Mouse (Mus musculus) kidney, embryonic 15.5 days (tissue): ENCODE data around the gene BC004004. TPM values are rescaled to one million over a fixed set of nuclear protein-coding genes. Genes with fewer than 3 reads are reported as not detected.
"Not testable (repeated sequence)": the region's sequence is repeated elsewhere in the genome, so short reads cannot be mapped to it uniquely, and the experiment has no call there.

Experiments used
- ATAC-seq: fragments of 200-750 bp; cut with Nextera tagmentation; replicated peaks from 2 replicates; pipeline ENCODE4 v1.8.0; 2017; ENCODE audit warnings: moderate TSS enrichment; ENCODE audit not compliant: low FRiP score
- H3K27ac ChIP-seq: fragments of 300-500 bp; sonication (generic); 2 replicates; pipeline ENCODE4 v1.5.1; 2015; ENCODE audit warnings: mild to moderate bottlenecking, inconsistent platforms
- H3K27me3 ChIP-seq: fragments of 300-500 bp; sonication (generic); 2 replicates; pipeline ENCODE4 v1.6.1; 2015; ENCODE audit warnings: inconsistent platforms
- H3K36me3 ChIP-seq: fragments of 300-500 bp; sonication (generic); 2 replicates; pipeline ENCODE4 v1.6.1; 2015; ENCODE audit warnings: inconsistent platforms
- H3K4me1 ChIP-seq: fragments of 300-500 bp; sonication (generic); 2 replicates; pipeline ENCODE4 v1.6.1; 2015; ENCODE audit warnings: inconsistent platforms
- H3K4me2 ChIP-seq: fragments of 300-500 bp; sonication (generic); 2 replicates; pipeline ENCODE4 v1.6.1; 2015; ENCODE audit warnings: moderate library complexity, mild to moderate bottlenecking, inconsistent platforms
- H3K4me3 ChIP-seq: fragments of 300-500 bp; sonication (generic); replicated peaks from 2 replicates; pipeline ENCODE4 v1.5.1; 2015; ENCODE audit warnings: mild to moderate bottlenecking, inconsistent platforms
- H3K9ac ChIP-seq: fragments of 300-500 bp; sonication (generic); 2 replicates; pipeline ENCODE4 v1.6.1; 2015; ENCODE audit warnings: mild to moderate bottlenecking, inconsistent platforms
- H3K9me3 ChIP-seq: fragments of 300-500 bp; sonication (generic); replicated peaks from 2 replicates; pipeline ENCODE4 v1.6.1; 2016; ENCODE audit warnings: inconsistent platforms
- WGBS: fragments of 180-500 bp; shearing (Covaris S2); methylation state at CpG from one replicate; pipeline ENCODE4 v1.1.7; 2015; ENCODE audit warnings: mixed read lengths; 5-methylcytosine and 5-hydroxymethylcytosine counted together
- polyA plus RNA-seq: library from polyadenylated mRNA; unstranded; fragments of >200 nt; fragmentation: Nextera tagmentation; extraction: Ambion mirVana; gene quantifications from 2 replicates; pipeline ENCODE4 v1.2.1, GENCODE M21; 2015

BC004004 gene
- polyA plus RNA-seq, 1 experiment from 2014 or later = 73.2 TPM

GRCm38 (mm10) chr17:29303856-29304255 lies 35.3 kb downstream of the BC004004 start:
- no peak overlapping the region for H3K4me3 ChIP-seq
- peak overlapping the region; percentile 79 for H3K27ac ChIP-seq
- no peaks in the 10 kb centered on the region for H3K27me3 ChIP-seq
- H3K9ac ChIP-seq = no peak overlapping the region
- 86% methylated on average over 3 of the region's 3 CpGs for WGBS
- peaks cover 26% of the 10 kb centered on the region for H3K36me3 ChIP-seq
- no peak for ATAC-seq
- peaks cover 76% of the 10 kb centered on the region for H3K4me1 ChIP-seq
- no peaks in the 10 kb centered on the region for H3K9me3 ChIP-seq
- no peak overlapping the region for H3K4me2 ChIP-seq

- Histone ChIP-seq H3K36me3 (peaks cover 22% of the 10 kb centered on the region), H3K27ac (peak overlapping the region; percentile 32), H3K27me3 (no peaks in the 10 kb centered on the region), H3K9me3 (no peaks in the 10 kb centered on the region), H3K9ac (no peak overlapping the region), H3K4me3 (no peak overlapping the region), H3K4me1 (peaks cover 69% of the 10 kb centered on the region), H3K4me2 (no peak overlapping the region)
- 47% methylated on average over 13 of the region's 13 CpGs for WGBS
- no peak for ATAC-seq
These were observed 35.9 kb downstream of the BC004004 start for GRCm38 (mm10) chr17:29304376-29305057.

DNA sequence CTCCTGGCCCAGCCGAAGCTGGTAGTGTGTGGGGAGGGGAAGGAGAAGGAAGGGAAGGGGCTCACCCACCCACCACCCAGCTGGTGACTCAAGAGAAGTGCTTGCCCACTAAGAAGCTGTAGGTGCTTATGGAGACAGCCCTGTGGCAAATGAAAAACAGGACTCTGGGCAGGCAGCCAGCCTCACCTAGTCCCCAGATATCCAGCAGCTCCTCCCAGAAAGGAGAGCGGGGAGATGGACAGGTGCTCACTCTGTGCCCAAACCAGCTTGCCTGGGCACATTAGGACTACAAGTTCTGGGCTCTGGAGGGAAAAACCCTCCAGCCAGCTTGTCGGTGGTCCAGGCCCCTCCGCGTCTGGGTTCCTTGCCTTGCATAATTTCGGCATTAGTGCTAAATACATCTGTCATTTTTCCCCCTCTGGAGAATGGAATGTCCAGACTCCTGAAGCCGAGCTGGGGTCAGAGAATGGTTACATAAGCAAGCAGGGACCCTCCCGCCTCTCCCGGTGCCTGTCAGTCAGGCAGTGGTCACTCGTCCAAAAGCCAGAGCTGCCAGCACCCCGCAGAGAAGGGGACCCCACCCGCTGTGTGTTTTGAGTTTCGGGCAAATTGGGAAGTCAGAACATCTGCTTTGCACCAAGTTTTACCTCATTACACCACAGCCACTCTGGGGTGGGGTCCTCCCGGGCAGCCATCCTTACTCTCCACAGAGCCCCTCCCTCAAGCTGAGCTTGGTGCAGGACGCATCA lies 36.6 kb downstream of the BC004004 start:
- H3K27me3 ChIP-seq = no peaks in the 10 kb centered on the region
- no peak for ATAC-seq
- peaks cover 15% of the 10 kb centered on the region for H3K36me3 ChIP-seq
- no peaks in the 10 kb centered on the region for H3K9me3 ChIP-seq
- H3K4me3 ChIP-seq = no peak overlapping the region
- H3K27ac ChIP-seq = peak overlapping the region; percentile 32
- 20% methylated on average over 15 of the region's 15 CpGs for WGBS
- H3K9ac ChIP-seq = no peak overlapping the region
- peaks cover 62% of the 10 kb centered on the region for H3K4me1 ChIP-seq
- peak overlapping the region; percentile 17; the same call in 1 of the 2 replicates for H3K4me2 ChIP-seq

GRCm38 (mm10) chr17:29305871-29306270 lies 37.3 kb downstream of the BC004004 start:
- Histone ChIP-seq H3K4me1 (peaks cover 62% of the 10 kb centered on the region), H3K36me3 (peaks cover 9% of the 10 kb centered on the region), H3K4me2 (peak overlapping the region; percentile 17; the same call in 1 of the 2 replicates), H3K4me3 (no peak overlapping the region), H3K9ac (no peak overlapping the region), H3K9me3 (no peaks in the 10 kb centered on the region), H3K27me3 (no peaks in the 10 kb centered on the region), H3K27ac (no peak overlapping the region)
- no peak for ATAC-seq
- 68% methylated on average over 7 of the region's 7 CpGs for WGBS

- Histone ChIP-seq H3K27me3 (no peaks in the 10 kb centered on the region), H3K4me2 (no peak overlapping the region), H3K36me3 (no peaks in the 10 kb centered on the region), H3K9me3 (no peaks in the 10 kb centered on the region; the same call in 1 of the 2 replicates), H3K4me3 (no peak overlapping the region), H3K27ac (no peak overlapping the region), H3K4me1 (peaks cover 22% of the 10 kb centered on the region), H3K9ac (no peak overlapping the region)
- no peak for ATAC-seq
- WGBS = 59% methylated on average over 21 of the region's 21 CpGs
These were observed 41.6 kb downstream of the BC004004 start for GRCm38 (mm10) chr17:29310056-29310623.

- H3K4me3 ChIP-seq = no peak overlapping the region
- WGBS = 88% methylated on average over 8 of the region's 8 CpGs
- peaks cover 28% of the 10 kb centered on the region for H3K4me1 ChIP-seq
- H3K27ac ChIP-seq = no peak overlapping the region
- no peak for ATAC-seq
- H3K9ac ChIP-seq = no peak overlapping the region
- H3K9me3 ChIP-seq = no peaks in the 10 kb centered on the region; the same call in 1 of the 2 replicates
- H3K27me3 ChIP-seq = no peaks in the 10 kb centered on the region
- H3K4me2 ChIP-seq = no peak overlapping the region
- H3K36me3 ChIP-seq = no peaks in the 10 kb centered on the region
These were observed 43.0 kb downstream of the BC004004 start for GRCm38 (mm10) chr17:29311602-29312001.

DNA sequence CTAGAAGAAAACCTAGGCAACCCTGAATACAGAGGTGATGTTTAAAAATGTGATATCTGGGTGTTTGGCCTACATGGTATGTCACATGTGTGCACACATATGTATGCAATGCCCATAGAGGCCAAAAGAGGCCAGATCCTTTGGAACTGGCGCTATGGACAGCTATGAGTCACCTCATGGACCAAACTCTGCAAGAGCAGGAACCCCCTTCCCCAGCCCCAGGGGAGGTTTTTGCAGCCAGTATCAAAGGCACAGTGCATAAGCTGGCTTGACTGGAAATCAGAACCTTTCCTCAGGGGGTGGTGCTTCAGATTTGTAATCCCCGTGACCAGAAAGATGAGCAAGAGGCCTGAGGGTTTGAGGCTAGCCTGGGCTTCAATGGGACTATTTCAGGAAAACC lies 43.5 kb downstream of the BC004004 start:
- Histone ChIP-seq H3K4me3 (no peak overlapping the region), H3K27me3 (no peaks in the 10 kb centered on the region), H3K9me3 (no peaks in the 10 kb centered on the region; the same call in 1 of the 2 replicates), H3K4me2 (no peak overlapping the region), H3K27ac (no peak overlapping the region), H3K9ac (no peak overlapping the region), H3K36me3 (no peaks in the 10 kb centered on the region), H3K4me1 (peaks cover 28% of the 10 kb centered on the region)
- ATAC-seq = no peak
- whole genome bisulfite sequencing = 90% methylated on average over 2 of the region's 2 CpGs

GRCm38 (mm10) chr17:29313300-29313699 lies 44.7 kb downstream of the BC004004 start:
- Histone ChIP-seq H3K4me1 (peaks cover 21% of the 10 kb centered on the region), H3K27me3 (no peaks in the 10 kb centered on the region), H3K4me3 (no peak overlapping the region), H3K9ac (no peak overlapping the region), H3K4me2 (no peak overlapping the region), H3K27ac (no peak overlapping the region), H3K9me3 (no peaks in the 10 kb centered on the region; the same call in 1 of the 2 replicates), H3K36me3 (no peaks in the 10 kb centered on the region)
- ATAC-seq = no peak

GRCm38 (mm10) chr17:29315672-29316465 lies 47.3 kb downstream of the BC004004 start:
- H3K9me3 ChIP-seq = no peaks in the 10 kb centered on the region; the same call in 1 of the 2 replicates
- WGBS = 31% methylated on average over 9 of the region's 9 CpGs
- H3K27ac ChIP-seq = peak overlapping the region; percentile 75

DNA sequence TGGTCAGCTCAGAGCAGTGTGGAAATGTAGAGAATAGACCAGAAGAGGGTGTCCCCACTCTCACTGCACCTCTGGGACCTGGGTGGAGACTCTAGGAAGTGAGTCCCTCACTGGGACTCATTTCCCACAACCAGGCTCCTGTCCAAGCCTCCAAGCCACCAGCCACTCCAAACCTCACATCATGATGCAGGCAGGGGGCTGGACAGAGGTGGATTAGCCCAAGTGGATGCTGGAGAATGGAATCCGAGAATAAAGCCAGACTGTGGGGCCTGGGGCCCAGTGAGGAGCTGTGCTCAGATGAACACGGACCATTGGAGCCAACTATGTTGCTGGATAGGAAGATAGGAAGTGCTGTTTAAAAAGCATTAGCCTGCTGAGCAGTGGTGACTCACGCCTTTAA lies 48.3 kb downstream of the BC004004 start:
- Histone ChIP-seq H3K4me1 (peaks cover 42% of the 10 kb centered on the region), H3K4me3 (no peak overlapping the region), H3K4me2 (no peak overlapping the region), H3K9ac (no peak overlapping the region), H3K27me3 (peaks cover 17% of the 10 kb centered on the region), H3K36me3 (no peaks in the 10 kb centered on the region), H3K9me3 (no peaks in the 10 kb centered on the region; the same call in 1 of the 2 replicates), H3K27ac (peak overlapping the region; percentile 75)
- 72% methylated on average over 3 of the region's 3 CpGs for WGBS
- no peak for ATAC-seq

More at GRCm38 (mm10) chr17:29315672-29316465, 47.3 kb downstream of the BC004004 start:
- no peak overlapping the region for H3K9ac ChIP-seq
- H3K27me3 ChIP-seq = peaks cover 7% of the 10 kb centered on the region
- no peak for ATAC-seq
- no peaks in the 10 kb centered on the region for H3K36me3 ChIP-seq
- H3K4me1 ChIP-seq = peaks cover 37% of the 10 kb centered on the region
- H3K4me2 ChIP-seq = no peak overlapping the region
- H3K4me3 ChIP-seq = no peak overlapping the region

DNA sequence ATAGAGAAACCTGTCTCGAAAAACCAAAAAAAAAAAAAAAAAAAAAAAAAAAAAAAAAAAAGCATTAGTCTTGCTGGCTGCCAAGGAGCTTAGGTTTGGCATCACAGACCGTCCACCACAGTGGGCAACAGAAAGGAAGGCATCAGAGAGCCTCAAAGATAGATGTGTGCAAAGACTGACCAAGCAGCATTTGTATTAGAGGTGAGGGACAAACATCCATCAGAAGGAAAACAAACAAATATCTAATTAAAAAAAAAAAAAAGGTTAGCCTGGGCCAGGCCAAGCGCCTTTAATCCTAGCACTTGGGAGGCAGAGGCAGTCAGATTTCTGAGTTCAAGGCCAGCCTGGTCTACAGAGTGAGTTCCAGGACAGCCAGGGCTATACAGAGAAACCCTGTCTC lies 48.8 kb downstream of the BC004004 start, which contains the start of gene Pi16:
Gene Pi16, plus strand, starts transcription at position 301 of the 400 bp plus-strand sequence.
- Histone ChIP-seq H3K27ac (peak within 1 kb of the TSS; percentile 75), H3K4me1 (peaks cover 47% of the 10 kb centered on the region), H3K27me3 (peaks cover 22% of the 10 kb centered on the region)
- WGBS = 85% methylated on average over 3 of the region's 3 CpGs
- not testable (repeated sequence) for H3K4me2 ChIP-seq, H3K9ac ChIP-seq, H3K9me3 ChIP-seq, H3K4me3 ChIP-seq, H3K36me3 ChIP-seq, ATAC-seq
